Mouse (Mus musculus): ENCODE measurements around the gene Mettl14. TPM values are rescaled to one million over a fixed set of nuclear protein-coding genes. Genes with fewer than 3 reads are reported as not detected.

Gene Mettl14
- total RNA-seq, 2 experiments from 2014 or later = 14.8 to 15.8 TPM

DNA sequence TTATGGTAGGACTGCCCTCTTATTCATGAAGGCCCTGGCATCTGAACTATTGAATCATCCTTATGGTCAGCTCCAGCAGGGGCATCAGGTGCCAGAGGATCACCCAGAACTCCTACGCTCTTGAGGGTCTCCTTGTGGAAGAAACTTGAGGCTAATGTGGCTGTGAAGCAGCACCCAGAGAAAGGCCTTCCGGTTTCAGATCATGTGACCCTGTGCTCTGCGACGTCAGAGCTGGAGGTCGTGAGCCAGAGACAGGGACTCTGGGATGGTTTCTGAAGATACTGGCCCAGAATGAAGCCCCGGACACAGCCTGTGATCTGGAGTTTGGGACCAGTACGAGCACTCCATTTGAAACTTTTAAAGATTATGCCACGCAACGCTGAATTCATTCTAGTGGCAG is 65.6 kb downstream of the Mettl14 start:
- no peak for DNase-seq

Other genes starting within 250 kb of the Mettl14 start
- 10 to 100 TPM in 1 of 2 experiments, 1 to 10 TPM in 1; 6.3 to 11.5 TPM for gene Synpo2, start 150.0 kb downstream of the Mettl14 start, total RNA-seq (2021)
- 100 to 1,000 TPM in 1 of 2 experiments, 10 to 100 TPM in 1; 86.7 to 183 TPM for gene Sec24d, start 118.7 kb downstream of the Mettl14 start, total RNA-seq (2021)
- 1 to 10 TPM; 1.4 to 1.8 TPM for gene Prss12, start 60.8 kb upstream of the Mettl14 start, total RNA-seq (2021)